Mouse (Mus musculus) MEL (cell line): ENCODE data around the gene Gm10912. TPM values are rescaled to one million over a fixed set of nuclear protein-coding genes. Genes with fewer than 3 reads are reported as not detected.

Experiments used
- DNase-seq: peaks from one replicate; pipeline ENCODE4 v3.0.0; 2011; ENCODE audit warnings: low read depth, low spot score
- H3K27ac ChIP-seq: 2 replicates; pipeline ENCODE4 v1.5.1; 2012; ENCODE audit warnings: low read depth, mild to moderate bottlenecking, control low read depth, low read length, moderate library complexity; ENCODE audit not compliant: control insufficient read depth
- H3K27me3 ChIP-seq, 2 experiments: fragments of 150-350 bp in 1 of 2; sonication (generic) in 1 of 2; 2 replicates each; pipeline ENCODE4 v1.6.1; 2012; ENCODE audit warnings: low read length in 2 of 2, mild to moderate bottlenecking in 2 of 2, improper control_type of control experiment in 1 of 2, moderate library complexity in 1 of 2; ENCODE audit not compliant: insufficient read depth in 2 of 2, control insufficient read depth in 1 of 2
- H3K36me3 ChIP-seq, 2 experiments: 2 replicates each; pipeline ENCODE4 v1.6.1; 2012 to 2014; ENCODE audit warnings: low read length in 2 of 2, improper control_type of control experiment in 1 of 2, inconsistent platforms in 1 of 2, mild to moderate bottlenecking in 1 of 2; ENCODE audit not compliant: insufficient read depth in 2 of 2, control insufficient read depth in 1 of 2
- H3K4me1 ChIP-seq, 2 experiments: fragments of 150-350 bp in 1 of 2; sonication (generic) in 1 of 2; 2 replicates each; pipeline ENCODE4 v1.6.1; 2012; ENCODE audit warnings: low read length in 2 of 2, improper control_type of control experiment in 1 of 2, mild to moderate bottlenecking in 1 of 2; ENCODE audit not compliant: insufficient read depth in 2 of 2, control insufficient read depth in 1 of 2
- H3K4me3 ChIP-seq, 2 experiments: fragments of 150-350 bp in 1 of 2; sonication (generic) in 1 of 2; 2 replicates each; pipeline ENCODE4 v1.5.1; 2012; ENCODE audit warnings: low read depth in 2 of 2, low read length in 2 of 2, mild to moderate bottlenecking in 2 of 2, moderate library complexity in 2 of 2, control low read depth in 1 of 2, improper control_type of control experiment in 1 of 2; ENCODE audit not compliant: control insufficient read depth in 1 of 2, insufficient read depth in 1 of 2
- H3K79me2 ChIP-seq: 2 replicates; pipeline ENCODE4 v1.6.1; 2012; ENCODE audit warnings: mild to moderate bottlenecking, low read length, moderate library complexity; ENCODE audit not compliant: control insufficient read depth, poor library complexity, insufficient read depth
- H3K9ac ChIP-seq: 2 replicates; pipeline ENCODE4 v1.6.1; 2012; ENCODE audit warnings: low read depth, mild to moderate bottlenecking, control low read depth, low read length, moderate library complexity; ENCODE audit not compliant: control insufficient read depth, poor library complexity, severe bottlenecking
- H3K9me3 ChIP-seq: fragments of 150-350 bp; sonication (generic); replicated peaks from 2 replicates; pipeline ENCODE4 v1.6.1; 2012; ENCODE audit warnings: mild to moderate bottlenecking, low read length, improper control_type of control experiment, moderate library complexity; ENCODE audit not compliant: insufficient read depth
- CHD2 ChIP-seq: IDR thresholded peaks from 2 replicates; pipeline ENCODE4 v1.6.1; 2011; ENCODE audit warnings: low read length, improper control_type of control experiment
- E2F4 ChIP-seq: IDR thresholded peaks from 2 replicates; pipeline ENCODE4 v1.6.1; 2011; ENCODE audit warnings: low read depth, low read length, improper control_type of control experiment, borderline replicate concordance
- ELF1 ChIP-seq: IDR thresholded peaks from 2 replicates; pipeline ENCODE4 v1.6.1; 2014; ENCODE audit warnings: low read depth, mild to moderate bottlenecking, inconsistent platforms, low read length, improper control_type of control experiment, moderate library complexity
- EP300 ChIP-seq, 2 experiments: IDR thresholded peaks; 2 replicates each; pipeline ENCODE4 v1.6.1; 2011; ENCODE audit warnings: improper control_type of control experiment in 2 of 2, low read length in 2 of 2, low read depth in 1 of 2, mild to moderate bottlenecking in 1 of 2
- ETS1 ChIP-seq: IDR thresholded peaks from 2 replicates; pipeline ENCODE4 v1.6.1; 2012; ENCODE audit warnings: low read depth, mild to moderate bottlenecking, inconsistent platforms, low read length, improper control_type of control experiment, moderate library complexity
- GABPA ChIP-seq: IDR thresholded peaks from 2 replicates; pipeline ENCODE4 v1.6.1; 2012; ENCODE audit warnings: low read depth, mild to moderate bottlenecking, inconsistent platforms, low read length, improper control_type of control experiment, moderate library complexity
- GATA1 ChIP-seq: IDR thresholded peaks from 2 replicates; pipeline ENCODE4 v1.6.1; 2011; ENCODE audit warnings: low read depth, low read length, improper control_type of control experiment
- HCFC1 ChIP-seq: IDR thresholded peaks from 2 replicates; pipeline ENCODE4 v1.6.1; 2012; ENCODE audit warnings: low read depth, mild to moderate bottlenecking, inconsistent platforms, low read length, improper control_type of control experiment, moderate library complexity
- JUND ChIP-seq: IDR thresholded peaks from 2 replicates; pipeline ENCODE4 v1.6.1; 2011; ENCODE audit warnings: low read depth, mild to moderate bottlenecking, improper control_type of control experiment, low read length
- MAFK ChIP-seq: IDR thresholded peaks from 2 replicates; pipeline ENCODE4 v1.6.1; 2011; ENCODE audit warnings: low read depth, mild to moderate bottlenecking, low read length, improper control_type of control experiment, borderline replicate concordance
- MAX ChIP-seq: IDR thresholded peaks from 2 replicates; pipeline ENCODE4 v1.6.1; 2011; ENCODE audit warnings: low read length, improper control_type of control experiment
- MAZ ChIP-seq: IDR thresholded peaks from 2 replicates; pipeline ENCODE4 v1.6.1; 2012; ENCODE audit warnings: low read depth, mild to moderate bottlenecking, inconsistent platforms, low read length, improper control_type of control experiment
- MEF2A ChIP-seq: IDR thresholded peaks from 2 replicates; pipeline ENCODE4 v1.6.1; 2014; ENCODE audit warnings: low read depth, mild to moderate bottlenecking, inconsistent platforms, low read length, improper control_type of control experiment; ENCODE audit not compliant: poor library complexity, insufficient replicate concordance, severe bottlenecking; ENCODE audit errors: extremely low read depth
- MXI1 ChIP-seq: IDR thresholded peaks from 2 replicates; pipeline ENCODE4 v1.6.1; 2011; ENCODE audit warnings: mild to moderate bottlenecking, low read depth, low read length, improper control_type of control experiment
- MYB ChIP-seq: IDR thresholded peaks from 2 replicates; pipeline ENCODE4 v1.6.1; 2011; ENCODE audit warnings: mild to moderate bottlenecking, low read depth, low read length, improper control_type of control experiment
- NELFE ChIP-seq: IDR thresholded peaks from 2 replicates; pipeline ENCODE4 v1.6.1; 2011; ENCODE audit warnings: low read depth, low read length, improper control_type of control experiment
- NRF1 ChIP-seq: IDR thresholded peaks from 2 replicates; pipeline ENCODE4 v1.6.1; 2014; ENCODE audit warnings: low read depth, mild to moderate bottlenecking, inconsistent platforms, low read length, improper control_type of control experiment, moderate library complexity; ENCODE audit not compliant: poor library complexity, insufficient read depth, severe bottlenecking
- POLR2A ChIP-seq, 2 experiments: IDR thresholded peaks; 2 replicates each; pipeline ENCODE4 v1.6.1; 2011 to 2012; ENCODE audit warnings: low read length in 2 of 2, mild to moderate bottlenecking in 2 of 2, control low read depth in 1 of 2, improper control_type of control experiment in 1 of 2, low read depth in 1 of 2, moderate library complexity in 1 of 2; ENCODE audit not compliant: control insufficient read depth in 1 of 2, insufficient read depth in 1 of 2, poor library complexity in 1 of 2
- POLR2AphosphoS5 ChIP-seq: IDR thresholded peaks from 2 replicates; pipeline ENCODE4 v1.6.1; 2012; ENCODE audit warnings: low read depth, borderline replicate concordance, mild to moderate bottlenecking, inconsistent platforms, low read length, moderate library complexity, mixed read lengths
- RCOR1 ChIP-seq: IDR thresholded peaks from 2 replicates; pipeline ENCODE4 v1.6.1; 2012; ENCODE audit warnings: low read depth, mild to moderate bottlenecking, inconsistent platforms, low read length, improper control_type of control experiment
- SIN3A ChIP-seq: IDR thresholded peaks from 2 replicates; pipeline ENCODE4 v1.6.1; 2012; ENCODE audit warnings: low read length, improper control_type of control experiment, inconsistent platforms
- SMC3 ChIP-seq: IDR thresholded peaks from 2 replicates; pipeline ENCODE4 v1.6.1; 2011; ENCODE audit warnings: low read depth, low read length, improper control_type of control experiment
- TAL1 ChIP-seq: IDR thresholded peaks from 2 replicates; pipeline ENCODE4 v1.6.1; 2012; ENCODE audit warnings: mild to moderate bottlenecking, inconsistent platforms, low read length, moderate library complexity, mixed read lengths
- TBP ChIP-seq: IDR thresholded peaks from 2 replicates; pipeline ENCODE4 v1.8.0; 2011; ENCODE audit warnings: low read depth, low read length, improper control_type of control experiment
- UBTF ChIP-seq: IDR thresholded peaks from 2 replicates; pipeline ENCODE4 v1.6.1; 2012; ENCODE audit warnings: low read depth, mild to moderate bottlenecking, inconsistent platforms, low read length, improper control_type of control experiment, moderate library complexity, borderline replicate concordance; ENCODE audit not compliant: insufficient read depth
- ZC3H11A ChIP-seq: IDR thresholded peaks from 2 replicates; pipeline ENCODE4 v1.6.1; 2012; ENCODE audit warnings: low read depth, mild to moderate bottlenecking, inconsistent platforms, low read length, improper control_type of control experiment
- ZMIZ1 ChIP-seq: IDR thresholded peaks from 2 replicates; pipeline ENCODE4 v1.6.1; 2012; ENCODE audit warnings: low read depth, mild to moderate bottlenecking, inconsistent platforms, low read length, improper control_type of control experiment, moderate library complexity
- ZNF384 ChIP-seq: IDR thresholded peaks from 2 replicates; pipeline ENCODE4 v1.6.1; 2012; ENCODE audit warnings: low read depth, mild to moderate bottlenecking, inconsistent platforms, low read length, improper control_type of control experiment
- polyA plus RNA-seq, 2 experiments: library from polyadenylated mRNA; stranded (reverse) in 1 of 2; unstranded in 1 of 2; fragments of >175 nt in 1 of 2; fragments of >200 nt in 1 of 2; gene quantifications; 2 replicates each; pipeline versions ENCODE4 v1.2.1 to v1.2.4; 2012; ENCODE audit warnings: low replicate concordance in 2 of 2, low read depth in 1 of 2; ENCODE audit not compliant: insufficient read length in 2 of 2, insufficient read depth in 1 of 2, missing spikeins in 1 of 2
- total RNA-seq: library from RNA; depleted of rRNA; stranded (reverse); fragments of 300-350 nt; gene quantifications from 2 replicates; pipeline ENCODE4 v1.2.3, GENCODE M21; 2012

The Gm10912 gene
- total and polyA plus RNA-seq, 3 experiments = 0.06 to 0.08 TPM; not detected in 1

DNA sequence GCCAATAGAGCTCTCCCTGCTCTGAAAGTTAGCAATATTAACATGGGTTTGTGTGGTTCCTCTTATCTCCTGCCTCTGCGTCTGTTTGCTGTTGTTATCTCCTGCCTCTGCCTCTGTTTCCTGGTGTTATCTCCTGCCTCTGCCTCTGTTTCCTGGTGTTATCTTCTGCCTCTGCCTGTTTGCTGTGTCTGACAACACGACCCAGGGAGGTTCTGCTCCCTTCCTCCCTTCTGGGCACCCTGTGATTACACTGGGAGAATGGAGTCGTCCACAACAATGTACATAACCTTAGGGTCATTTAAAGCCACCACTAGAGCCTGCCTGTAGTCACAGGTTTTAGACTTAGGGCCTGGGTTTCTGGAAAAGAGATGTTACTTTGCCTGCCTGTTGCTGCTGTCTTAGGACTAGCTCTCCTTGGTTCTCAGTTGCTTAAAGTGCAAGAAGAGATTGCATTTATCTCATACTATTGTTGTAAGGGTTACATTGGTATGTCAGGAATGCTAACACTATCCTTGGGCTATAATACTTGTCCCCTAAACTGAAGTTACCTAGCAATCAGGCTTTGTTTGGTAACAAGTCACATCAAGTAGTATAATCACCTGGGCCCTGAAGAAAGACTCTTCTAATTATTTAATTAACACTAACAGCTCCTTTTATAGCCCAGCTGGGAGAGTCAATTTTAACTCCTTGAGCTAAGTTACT is 33.1 kb downstream of the Gm10912 start (continued):
- no peak for TF ChIP-seq MYB
- TF ChIP-seq TBP = no peak
- TF ChIP-seq ELF1 = 0 out of 2 replicates have a peak, but pooled peaks have one; percentile 17
- TF ChIP-seq MXI1 = no peak
- peak; percentile 75 for TF ChIP-seq TAL1
- TF ChIP-seq, all 39 proteins: peak for 8

DNA sequence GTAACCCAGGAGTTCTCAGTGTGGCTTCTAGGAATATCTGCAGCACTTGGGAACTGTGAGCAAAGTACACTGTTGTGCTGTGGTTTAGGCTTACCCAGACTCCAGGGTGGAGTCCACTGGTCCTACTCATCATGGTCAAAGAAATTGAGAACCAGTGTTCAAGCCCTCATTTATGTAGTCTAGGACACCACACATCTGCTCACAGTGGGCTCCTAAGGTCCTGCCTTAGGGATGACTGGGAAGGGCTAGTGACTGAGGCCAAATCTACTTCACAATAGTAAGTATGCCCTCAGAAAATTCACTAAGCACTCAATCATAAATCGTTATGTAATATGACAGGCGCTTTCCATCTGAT is 33.6 kb downstream of the Gm10912 start:
- Histone ChIP-seq H3K27me3 (no peaks in the 10 kb centered on the region), H3K79me2 (no peaks in the 10 kb centered on the region), H3K9me3 (no peaks in the 10 kb centered on the region), H3K4me3 (no peak overlapping the region), H3K27ac (peak overlapping the region; percentile 1; the same call in 1 of the 2 replicates), H3K36me3 (peaks cover 0 to 27% of the 10 kb centered on the region in 2 experiments; a peak in 2 of 4 replicates), H3K4me1 (peaks cover 22 to 32% of the 10 kb centered on the region in 2 experiments), H3K9ac (no peak overlapping the region)
- TF ChIP-seq ETS1 (no peak), POLR2AphosphoS5 (no peak), ZC3H11A (no peak), JUND (no peak), SIN3A (no peak), NRF1 (no peak), TBP (no peak), E2F4 (no peak), ZNF384 (no peak), MYB (no peak), RCOR1 (no peak), ELF1 (no peak), ZMIZ1 (no peak), GABPA (no peak), GATA1 (no peak), SMC3 (no peak)
- no peak for DNase-seq

GRCm38 (mm10) chr2:104099946-104100345 is 34.3 kb downstream of the Gm10912 start:
- no peaks in the 10 kb centered on the region for H3K79me2 ChIP-seq
- H3K9ac ChIP-seq = no peak overlapping the region
- H3K36me3 ChIP-seq = peaks cover 0 to 30% of the 10 kb centered on the region in 2 experiments; a peak in 2 of 4 replicates
- no peak overlapping the region; the same call in 1 of the 2 replicates for H3K27ac ChIP-seq
- H3K9me3 ChIP-seq = no peaks in the 10 kb centered on the region
- no peak overlapping the region for H3K4me3 ChIP-seq
- H3K4me1 ChIP-seq = peaks cover 22 to 39% of the 10 kb centered on the region in 2 experiments
- peak; percentile 51 for DNase-seq
- H3K27me3 ChIP-seq = no peaks in the 10 kb centered on the region
- TF ChIP-seq RCOR1 = peak; percentile 72
- TF ChIP-seq HCFC1 = no peak
- no peak for TF ChIP-seq MAZ
- TF ChIP-seq MAX = no peak
- no peak for TF ChIP-seq E2F4
- peak; percentile 45 to 59; a peak in 3 of 4 replicates for TF ChIP-seq EP300 (IDR thresholded peaks at IDR 0.05; ENCODE audit: low read depth in 1 of 2, low read length in 2 of 2)
- no peak for TF ChIP-seq POLR2A (IDR thresholded peaks at IDR 0.05; ENCODE audit: control insufficient read depth in 1 of 2, insufficient read depth in 1 of 2, low read depth in 1 of 2, low read length in 2 of 2, poor library complexity in 1 of 2)
- no peak for TF ChIP-seq TBP
- no peak for TF ChIP-seq MAFK
- no peak for TF ChIP-seq MEF2A
- no peak for TF ChIP-seq CHD2
- TF ChIP-seq UBTF = no peak
- TF ChIP-seq MXI1 = no peak
- TF ChIP-seq ZMIZ1 = no peak
- TF ChIP-seq NELFE = no peak
- no peak for TF ChIP-seq POLR2AphosphoS5
- peak; percentile 13; the same call in 1 of the 2 replicates for TF ChIP-seq TAL1
